Comparison of ENCODE assay signal across 8 mouse cellular contexts in the genomic region with DNA sequence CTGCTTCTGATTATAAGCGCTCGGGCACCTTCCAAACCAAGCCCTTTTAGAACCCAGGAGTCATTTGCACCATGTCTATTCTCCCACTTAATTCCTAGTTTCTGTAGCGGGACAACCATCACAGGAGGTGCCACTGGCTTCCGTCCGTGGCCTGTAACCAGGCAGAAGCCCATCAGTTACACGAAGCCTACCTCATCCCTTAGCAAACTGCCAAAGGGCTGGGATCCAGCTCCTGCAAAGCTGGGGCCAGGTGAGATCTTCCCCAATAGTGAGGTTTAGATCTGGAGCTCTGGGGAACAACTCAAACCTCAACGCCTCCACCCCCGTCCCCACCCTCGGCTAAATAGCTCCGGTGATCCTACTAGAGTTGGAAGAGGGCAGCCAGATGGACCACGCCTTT. TPM values are rescaled to one million over a fixed set of nuclear protein-coding genes. Genes with fewer than 3 reads are reported as not detected.
DNase-seq lines count a peak whose midpoint lies in the region; ATAC-seq and TF ChIP-seq lines count a peak whose summit lies in the region.

No protein-coding gene starts in this region.

- no peak for TF ChIP-seq CTCF in midbrain, postnatal 0 days (IDR thresholded peaks at IDR 0.05)

- peak overlapping the region; percentile 63 for H3K4me3 ChIP-seq in heart, embryonic 16.5 days (ENCODE audit: low read length)
- H3K4me3 ChIP-seq in brown adipose tissue, adult 24 weeks (ENCODE audit: insufficient read depth, low read depth, low read length) = peak overlapping the region; percentile 63
- peak overlapping the region; percentile 80 for H3K4me3 ChIP-seq in hindbrain, embryonic 15.5 days
- H3K4me3 ChIP-seq in midbrain, postnatal 0 days (ENCODE audit: low read depth, low read length) = peak overlapping the region; percentile 66

- no peak for ATAC-seq in heart, embryonic 16.5 days (replicated peaks; ENCODE audit: extremely low read depth, insufficient read depth, low FRiP score)
- ATAC-seq in hindbrain, embryonic 15.5 days (ENCODE audit: low FRiP score, low read depth) = no peak
- no peak for ATAC-seq in midbrain, postnatal 0 days (ENCODE audit: low FRiP score)

- H3K27ac ChIP-seq in heart, embryonic 16.5 days (ENCODE audit: low read length) = peak overlapping the region; percentile 80
- 0 out of 2 replicates have a peak overlapping the region, but pooled peaks have one; percentile 35 for H3K27ac ChIP-seq in brown adipose tissue, adult 24 weeks (replicated peaks; ENCODE audit: low read depth, low read length)
- peak overlapping the region; percentile 88 for H3K27ac ChIP-seq in hindbrain, embryonic 15.5 days (replicated peaks)
- peak overlapping the region; percentile 66 for H3K27ac ChIP-seq in midbrain, postnatal 0 days (ENCODE audit: low read depth, low read length)

- no peaks in the 10 kb centered on the region for H3K9me3 ChIP-seq in heart, embryonic 16.5 days (replicated peaks; ENCODE audit: control insufficient read depth, low read length)
- H3K9me3 ChIP-seq in hindbrain, embryonic 15.5 days = no peaks in the 10 kb centered on the region
- no peaks in the 10 kb centered on the region for H3K9me3 ChIP-seq in midbrain, postnatal 0 days (ENCODE audit: low read length)

- H3K4me1 ChIP-seq in heart, embryonic 16.5 days (ENCODE audit: control insufficient read depth, insufficient read depth, low read length) = peaks cover 16% of the 10 kb centered on the region
- H3K4me1 ChIP-seq in brown adipose tissue, adult 24 weeks (ENCODE audit: control insufficient read depth, insufficient read depth, insufficient read length, low read length) = peaks cover 5% of the 10 kb centered on the region
- H3K4me1 ChIP-seq in hindbrain, embryonic 15.5 days (replicated peaks) = peaks cover 32% of the 10 kb centered on the region
- H3K4me1 ChIP-seq in midbrain, postnatal 0 days (ENCODE audit: insufficient read depth, low read length) = peaks cover 7% of the 10 kb centered on the region

- H3K9ac ChIP-seq in heart, embryonic 16.5 days (ENCODE audit: low read length) = peak overlapping the region; percentile 74
- peak overlapping the region; percentile 66 for H3K9ac ChIP-seq in hindbrain, embryonic 15.5 days
- H3K9ac ChIP-seq in midbrain, postnatal 0 days (replicated peaks; ENCODE audit: low read length, poor library complexity, severe bottlenecking) = peak overlapping the region; percentile 62

- H3K27me3 ChIP-seq in heart, embryonic 16.5 days (ENCODE audit: control insufficient read depth, insufficient read depth, low read length) = no peaks in the 10 kb centered on the region
- H3K27me3 ChIP-seq in hindbrain, embryonic 15.5 days = no peaks in the 10 kb centered on the region
- H3K27me3 ChIP-seq in midbrain, postnatal 0 days (ENCODE audit: insufficient read depth, low read length) = no peaks in the 10 kb centered on the region

- WGBS in heart, embryonic 16.5 days = 59% methylated on average over 11 of the region's 11 CpGs
- WGBS in hindbrain, embryonic 15.5 days = 57% methylated on average over 11 of the region's 11 CpGs
- WGBS in midbrain, postnatal 0 days = 55% methylated on average over 11 of the region's 11 CpGs

- DNase-seq in heart, adult 11 months = no peak
- no peak for DNase-seq in midbrain, postnatal 0 days (ENCODE audit: low spot score)
- no peak for DNase-seq in left cerebral cortex, postnatal 10 days (ENCODE audit: extremely low spot score in 1 of 2, low spot score in 2 of 2)
- DNase-seq in yolk sac, embryonic 10.5 days (ENCODE audit: low spot score) = no peak
- no peak for DNase-seq in ovary, adult 18-20 months (ENCODE audit: low spot score)

- peak overlapping the region; percentile 89 for H3K4me2 ChIP-seq in heart, embryonic 16.5 days (ENCODE audit: low read depth, low read length)
- H3K4me2 ChIP-seq in hindbrain, embryonic 15.5 days = peak overlapping the region; percentile 88
- H3K4me2 ChIP-seq in midbrain, postnatal 0 days (ENCODE audit: low read depth, low read length, poor library complexity, severe bottlenecking) = peak overlapping the region; percentile 65

- H3K36me3 ChIP-seq in heart, embryonic 16.5 days (ENCODE audit: control insufficient read depth, insufficient read depth) = peaks cover 56% of the 10 kb centered on the region
- peaks cover 71% of the 10 kb centered on the region for H3K36me3 ChIP-seq in hindbrain, embryonic 15.5 days
- peaks cover 47% of the 10 kb centered on the region for H3K36me3 ChIP-seq in midbrain, postnatal 0 days (ENCODE audit: insufficient read depth, low read length)

- intact Hi-C loops in left cerebral cortex, postnatal 10 days (cut with DNase I) = no loop called here

RNA-seq across cellular contexts. Expression of gene Cd2bp2, which starts 0.6 kb away (rescaled TPM):
- polyA plus RNA-seq in heart, embryonic 16.5 days (2015; fragmentation: Nextera tagmentation; extraction: Ambion mirVana) = 42.2 and 44.4 TPM in 2 replicates
- 15.3 and 17.4 TPM in 2 replicates for polyA plus RNA-seq in brown adipose tissue, adult 24 weeks (2012; ENCODE audit: insufficient read depth, insufficient read length, missing spikeins)
- 72.1 and 72.3 TPM in 2 replicates for polyA plus RNA-seq in hindbrain, embryonic 15.5 days (2015; fragmentation: Nextera tagmentation; extraction: Ambion mirVana)
- 85.7 and 103 TPM in 2 replicates for total RNA-seq in midbrain, postnatal 0 days (2014; rRNA removed)
- 62.6 and 64.8 TPM in 2 replicates for polyA plus RNA-seq in midbrain, postnatal 0 days (2015; fragmentation: Nextera tagmentation; extraction: Ambion mirVana)
- total RNA-seq in left cerebral cortex, postnatal 10 days (2021) = 10 to 100 TPM; 74.0 to 75.8 TPM

RNA-seq across cellular contexts. Expression of gene Tbc1d10b, which starts 11.8 kb away (rescaled TPM):
- polyA plus RNA-seq in heart, embryonic 16.5 days (2015; fragmentation: Nextera tagmentation; extraction: Ambion mirVana) = 15.2 and 22.3 TPM in 2 replicates
- polyA plus RNA-seq in brown adipose tissue, adult 24 weeks (2012; ENCODE audit: insufficient read depth, insufficient read length, missing spikeins) = 9.8 and 12.8 TPM in 2 replicates
- 37.2 and 38.8 TPM in 2 replicates for polyA plus RNA-seq in hindbrain, embryonic 15.5 days (2015; fragmentation: Nextera tagmentation; extraction: Ambion mirVana)
- 70.2 and 72.3 TPM in 2 replicates for total RNA-seq in midbrain, postnatal 0 days (2014; rRNA removed)
- polyA plus RNA-seq in midbrain, postnatal 0 days (2015; fragmentation: Nextera tagmentation; extraction: Ambion mirVana) = 24.5 and 28.7 TPM in 2 replicates
- total RNA-seq in left cerebral cortex, postnatal 10 days (2021) = 10 to 100 TPM; 85.6 to 88.0 TPM

RNA-seq across cellular contexts. Expression of gene Mylpf, which starts 12.2 kb away (rescaled TPM):
- polyA plus RNA-seq in heart, embryonic 16.5 days (2015; fragmentation: Nextera tagmentation; extraction: Ambion mirVana) = 16.2 and 31.6 TPM in 2 replicates
- polyA plus RNA-seq in brown adipose tissue, adult 24 weeks (2012; ENCODE audit: insufficient read depth, insufficient read length, missing spikeins) = 335 and 418 TPM in 2 replicates
- 4.9 and 5.0 TPM in 2 replicates for polyA plus RNA-seq in hindbrain, embryonic 15.5 days (2015; fragmentation: Nextera tagmentation; extraction: Ambion mirVana)
- 0.90 and 1.4 TPM in 2 replicates for total RNA-seq in midbrain, postnatal 0 days (2014; rRNA removed)
- polyA plus RNA-seq in midbrain, postnatal 0 days (2015; fragmentation: Nextera tagmentation; extraction: Ambion mirVana) = 1.5 and 2.2 TPM in 2 replicates
- 1 to 10 TPM in 1 of 2 experiments, not detected in 1; 1.2 TPM for total RNA-seq in left cerebral cortex, postnatal 10 days (2021)

RNA-seq across cellular contexts. Expression of gene Zfp553, which starts 36.4 kb away (rescaled TPM):
- polyA plus RNA-seq in heart, embryonic 16.5 days (2015; fragmentation: Nextera tagmentation; extraction: Ambion mirVana) = 21.0 and 21.9 TPM in 2 replicates
- polyA plus RNA-seq in brown adipose tissue, adult 24 weeks (2012; ENCODE audit: insufficient read depth, insufficient read length, missing spikeins) = 3.3 and 3.4 TPM in 2 replicates
- polyA plus RNA-seq in hindbrain, embryonic 15.5 days (2015; fragmentation: Nextera tagmentation; extraction: Ambion mirVana) = 51.9 and 56.2 TPM in 2 replicates
- total RNA-seq in midbrain, postnatal 0 days (2014; rRNA removed) = 37.4 and 39.6 TPM in 2 replicates
- polyA plus RNA-seq in midbrain, postnatal 0 days (2015; fragmentation: Nextera tagmentation; extraction: Ambion mirVana) = 32.3 TPM in 2 replicates
- 10 to 100 TPM; 16.6 to 18.4 TPM for total RNA-seq in left cerebral cortex, postnatal 10 days (2021)

RNA-seq across cellular contexts. Expression of gene Sept1, which starts 36.4 kb away (rescaled TPM):
- polyA plus RNA-seq in heart, embryonic 16.5 days (2015; fragmentation: Nextera tagmentation; extraction: Ambion mirVana) = 35.1 and 57.5 TPM in 2 replicates
- 10.9 and 19.3 TPM in 2 replicates for polyA plus RNA-seq in brown adipose tissue, adult 24 weeks (2012; ENCODE audit: insufficient read depth, insufficient read length, missing spikeins)
- 18.4 and 19.3 TPM in 2 replicates for polyA plus RNA-seq in hindbrain, embryonic 15.5 days (2015; fragmentation: Nextera tagmentation; extraction: Ambion mirVana)
- total RNA-seq in midbrain, postnatal 0 days (2014; rRNA removed) = 0.22 and 3.7 TPM in 2 replicates
- polyA plus RNA-seq in midbrain, postnatal 0 days (2015; fragmentation: Nextera tagmentation; extraction: Ambion mirVana) = 4.2 and 5.3 TPM in 2 replicates
- total RNA-seq in left cerebral cortex, postnatal 10 days (2021) = 1 to 10 TPM; 6.0 to 6.1 TPM

Comparison
In these comparisons a context has a peak if more than half of its experiments do, and no peak if none do; other contexts are left out.
1. H3K27ac ChIP-seq: peak in every context shown above with its lines; median percentile 88 in hindbrain, embryonic 15.5 days; 80 in heart, embryonic 16.5 days; 66 in midbrain, postnatal 0 days; 35 in brown adipose tissue, adult 24 weeks.
2. RNA of gene Mylpf, which starts 12.2 kb away (polyA plus RNA-seq): 335 to 418 TPM in brown adipose tissue, adult 24 weeks; 16.2 to 31.6 TPM in heart, embryonic 16.5 days, 4.9 to 5.0 TPM in hindbrain, embryonic 15.5 days and 1.5 to 2.2 TPM in midbrain, postnatal 0 days; every median in the first group is over 10 times any median in the second.
3. Peak in every context shown above with its lines, with median percentiles within 50 percentile points of each other: H3K4me2 ChIP-seq, H3K4me3 ChIP-seq and H3K9ac ChIP-seq.